Mouse (Mus musculus): ENCODE results near the gene Drosha.
"Not testable (repeated sequence)": the region's sequence is repeated elsewhere in the genome, so short reads cannot be mapped to it uniquely, and the experiment has no call there.

Gene Drosha

DNA sequence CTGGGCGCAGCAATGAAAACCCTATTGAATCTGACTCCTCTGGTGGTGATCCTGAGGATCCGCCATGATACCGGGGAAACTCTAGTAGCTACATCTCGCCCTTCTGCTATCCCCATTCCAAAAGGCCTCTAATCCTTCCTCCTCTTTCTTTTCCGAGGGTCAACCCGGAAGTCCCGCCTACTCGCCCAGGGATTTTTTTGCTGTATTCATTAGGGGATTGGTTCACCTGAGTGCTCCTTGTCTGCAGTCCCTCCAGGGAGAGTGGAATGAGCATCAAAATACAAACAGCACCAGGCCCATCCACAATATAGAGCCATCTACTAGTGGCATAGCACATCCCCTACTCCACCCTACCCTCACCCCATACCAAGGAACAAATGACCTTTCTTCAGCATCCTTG, 62.6 kb downstream of the Drosha start:
- no peak for DNase-seq

DNA sequence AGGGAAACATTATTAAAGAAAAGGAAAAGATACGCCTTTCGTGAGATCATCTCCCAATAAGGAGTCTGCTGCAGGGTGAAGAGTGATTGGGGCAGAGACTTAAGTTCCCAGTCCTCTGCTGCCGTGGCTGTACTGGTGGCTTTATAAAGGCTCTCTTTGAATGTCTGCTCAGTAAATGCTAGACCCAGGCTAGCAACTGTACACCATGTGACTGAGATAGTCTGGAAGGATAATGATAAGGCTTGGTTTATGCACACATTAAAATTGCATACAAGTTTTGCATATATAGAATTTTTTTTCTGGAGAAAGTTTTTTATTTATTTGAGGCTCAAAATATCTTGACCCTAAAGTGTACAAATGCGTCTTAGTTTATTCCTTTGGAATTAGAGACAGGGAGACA, 63.7 kb downstream of the Drosha start:
- no peak for DNase-seq

GRCm38 (mm10) chr15:12889909-12890308, 65.3 kb downstream of the Drosha start:
- no peak for DNase-seq

DNA sequence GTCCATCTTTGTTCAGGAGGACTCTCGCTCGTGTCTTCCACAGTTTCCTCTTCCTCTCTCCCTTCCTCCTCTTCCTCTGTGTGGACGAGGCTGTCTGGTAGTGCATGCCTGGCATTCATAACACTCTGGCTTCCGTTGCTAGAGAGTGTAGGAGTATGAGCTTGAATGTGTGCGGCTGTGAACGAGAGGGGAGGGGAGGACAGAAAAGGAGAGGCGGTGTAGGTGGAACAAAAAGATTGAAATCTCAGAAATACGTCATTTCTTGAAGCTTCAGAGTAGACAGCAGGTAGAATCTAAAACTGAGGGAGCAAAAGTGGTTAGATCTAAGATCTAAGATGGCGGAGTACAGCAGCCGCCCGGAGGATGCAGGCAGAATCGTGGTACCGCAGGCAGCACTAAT, 70.8 kb downstream of the Drosha start:
- DNase-seq = no peak

DNA sequence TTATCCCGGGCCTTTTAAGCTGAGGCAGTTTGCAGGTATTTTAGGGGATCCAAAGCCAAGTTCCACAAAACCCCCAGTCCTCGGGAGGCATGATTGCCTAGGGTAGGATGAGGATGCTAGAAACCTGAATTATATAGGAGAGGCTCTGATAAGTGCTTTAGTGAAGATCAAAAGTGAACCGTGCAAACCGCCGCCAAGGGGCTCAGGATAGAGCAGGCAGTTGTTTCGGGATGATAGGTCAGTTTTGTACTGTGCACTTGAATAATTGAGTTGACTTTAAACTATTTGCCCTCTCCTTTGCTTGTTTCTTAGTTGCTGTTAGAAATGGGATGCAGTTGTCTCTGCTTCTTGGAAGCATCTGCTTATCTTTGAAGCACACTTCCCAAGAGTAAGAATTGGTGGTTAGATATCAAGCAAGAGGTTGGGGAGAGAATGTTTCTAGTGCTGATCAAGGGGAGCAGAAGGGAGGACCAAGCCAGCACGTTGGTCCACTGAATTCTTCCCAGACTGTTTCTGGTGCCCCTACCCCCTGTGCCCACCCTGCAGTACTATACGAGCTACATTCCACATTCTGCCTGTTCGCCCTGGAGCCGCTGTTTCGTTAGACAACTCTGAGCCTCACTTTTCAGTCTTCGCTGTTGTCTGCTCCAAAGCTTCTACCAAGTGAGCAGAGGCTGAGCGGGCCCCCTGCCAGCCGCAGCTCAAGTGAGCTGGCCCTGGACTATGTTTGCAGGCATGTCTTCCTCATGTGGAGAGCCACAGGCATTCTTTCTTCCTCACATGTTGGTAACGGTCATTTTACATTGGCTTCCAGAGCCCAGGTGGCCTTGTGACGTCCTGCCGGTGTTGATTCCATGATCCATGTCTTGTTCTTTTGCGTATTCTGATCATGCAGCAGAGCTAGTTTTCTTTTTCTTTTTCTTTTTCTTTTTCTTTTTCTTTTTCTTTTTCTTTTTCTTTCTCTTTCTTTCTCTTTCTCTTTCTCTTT, 71.7 kb downstream of the Drosha start:
- no peak for DNase-seq

DNA sequence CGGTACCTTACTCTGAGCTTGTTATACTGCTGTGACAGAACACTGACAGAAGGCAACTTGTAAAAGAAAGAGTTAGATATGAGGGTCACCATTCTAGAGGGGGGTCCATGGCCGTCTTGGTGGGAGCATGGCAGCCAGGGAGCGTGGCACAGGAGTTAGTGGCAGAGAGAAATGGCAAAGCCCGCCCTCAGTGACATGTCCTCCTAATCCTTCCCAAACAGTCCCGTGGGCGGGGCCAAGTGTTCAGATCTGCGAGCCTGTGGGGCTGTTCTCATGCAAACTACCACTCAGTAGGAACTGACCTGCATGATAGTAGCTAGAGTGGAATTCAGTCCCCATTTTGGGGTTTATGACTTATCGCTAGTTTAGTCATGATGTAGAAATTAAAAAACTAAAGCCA, 73.2 kb downstream of the Drosha start:
- no peak for DNase-seq

- DNase-seq = no peak
Observed at GRCm38 (mm10) chr15:12900428-12901196, 76.0 kb downstream of the Drosha start.

GRCm38 (mm10) chr15:12901197-12901570, 76.6 kb downstream of the Drosha start:
- no peak for DNase-seq

DNA sequence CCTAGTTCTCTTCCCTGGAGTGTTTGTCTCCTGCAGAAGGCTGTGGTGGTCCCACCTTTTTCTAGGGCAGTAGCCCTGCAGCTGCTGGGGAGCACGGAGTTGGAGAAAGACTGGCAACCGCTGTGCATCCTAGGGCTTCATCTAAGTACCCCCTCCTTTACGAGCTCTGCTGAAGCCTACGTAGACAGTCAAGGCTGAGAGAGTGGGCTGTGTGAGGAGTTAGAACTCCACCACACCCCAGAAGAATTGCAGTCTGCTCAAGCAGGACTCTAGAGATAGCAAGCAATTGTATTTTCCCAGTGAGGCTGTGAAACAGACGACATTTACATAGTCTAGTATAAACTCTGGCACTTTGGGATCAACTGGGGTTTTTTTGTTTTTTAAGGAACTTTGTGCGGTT, 79.8 kb downstream of the Drosha start:
- no peak for DNase-seq

DNA sequence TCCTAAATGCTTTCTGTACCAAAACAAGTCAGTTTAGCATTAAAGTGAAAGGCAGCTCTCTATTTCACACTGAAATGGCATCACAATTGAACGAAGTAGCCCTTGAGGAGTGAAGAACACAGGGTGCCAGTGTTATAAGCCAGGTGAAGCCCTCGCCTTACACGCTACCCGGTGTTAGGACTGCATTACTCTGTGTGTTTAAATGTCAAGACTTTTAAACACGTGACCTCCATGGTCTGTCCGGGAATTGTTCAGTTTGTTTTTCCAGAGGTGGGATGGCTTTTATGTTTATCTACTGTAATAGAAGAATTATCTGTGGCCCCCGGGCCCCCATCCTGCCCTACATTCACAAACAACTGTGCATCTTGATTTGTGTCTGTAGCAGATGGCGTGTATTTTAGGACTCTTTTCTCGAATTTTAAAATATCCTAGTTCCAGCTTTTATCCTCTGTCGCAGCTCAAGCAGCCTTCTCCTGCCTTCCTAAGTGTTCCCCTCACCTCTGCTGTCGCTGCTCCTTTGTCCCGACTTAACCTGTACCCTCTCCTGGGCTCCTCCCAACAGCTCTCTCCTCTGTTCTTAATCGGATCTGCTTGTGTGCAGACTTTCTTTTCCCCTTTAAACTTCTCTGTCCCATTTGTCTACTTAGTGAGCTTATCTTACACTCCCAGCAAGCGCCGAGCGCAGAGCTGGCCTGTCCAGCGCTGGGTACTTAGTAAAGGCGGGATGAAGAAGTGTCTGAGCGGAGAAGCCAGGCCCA, 83.5 kb downstream of the Drosha start:
- DNase-seq = no peak

DNA sequence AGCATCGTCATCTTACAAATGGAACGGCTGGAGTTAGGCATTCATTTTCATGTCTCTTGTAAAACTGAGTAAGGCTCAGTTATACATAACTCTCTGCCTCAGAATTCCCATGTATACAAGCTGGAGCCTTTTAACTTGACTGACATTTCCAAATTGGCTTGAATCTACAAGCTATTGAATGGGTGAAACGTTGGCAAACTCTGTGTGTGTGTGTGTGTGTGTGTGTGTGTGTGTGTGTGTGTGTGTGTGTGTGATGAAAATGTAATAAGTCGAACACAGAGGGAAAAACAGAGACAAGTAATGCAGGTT, 84.1 kb downstream of the Drosha start:
- DNase-seq = no peak

- no peak for DNase-seq
Observed at GRCm38 (mm10) chr15:12909171-12909570, 84.6 kb downstream of the Drosha start.

DNA sequence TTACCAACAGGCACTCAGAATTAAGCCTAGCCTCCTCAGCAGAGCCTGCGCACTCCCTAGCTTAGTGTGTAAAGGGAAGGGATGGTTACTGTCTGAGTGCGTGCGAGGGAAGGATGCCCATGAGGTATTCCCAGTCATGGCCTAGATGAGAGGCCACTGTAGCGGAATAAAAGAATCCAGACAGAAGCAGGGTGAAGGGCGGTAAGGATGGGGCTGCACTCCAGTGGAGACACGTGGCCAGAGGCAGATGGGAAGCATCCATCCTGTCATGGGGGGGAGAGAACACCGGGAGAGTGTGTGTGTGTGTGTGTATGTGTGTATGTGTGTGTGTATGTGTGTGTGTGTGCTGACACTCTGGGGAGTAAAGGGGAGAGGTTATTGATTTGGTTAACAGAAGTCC, 86.5 kb downstream of the Drosha start:
- no peak for DNase-seq

DNA sequence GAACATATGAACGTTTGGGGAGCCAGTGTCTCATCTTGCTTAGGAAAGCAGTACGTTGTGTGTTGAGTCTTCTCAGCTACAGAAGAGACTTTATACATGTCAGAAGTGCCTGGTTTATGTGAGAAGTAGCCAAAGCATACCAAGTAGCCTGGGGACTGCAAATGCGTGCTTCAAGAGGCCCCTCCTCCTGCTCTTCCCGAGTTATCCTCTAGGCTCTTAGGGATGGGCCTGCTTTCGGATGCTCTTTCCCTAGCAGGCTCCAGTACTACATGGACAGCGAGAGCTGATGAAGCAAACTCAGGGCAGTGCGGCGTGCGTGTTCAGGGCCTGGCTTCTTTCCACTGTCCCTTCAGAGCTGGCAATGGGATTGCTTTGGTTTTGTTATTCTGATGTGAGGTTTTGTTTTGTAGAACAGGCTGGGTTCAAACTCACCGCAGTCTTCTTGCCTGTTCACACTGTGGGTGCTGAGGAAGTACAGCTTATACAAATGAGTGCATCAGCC, 91.8 kb downstream of the Drosha start:
- DNase-seq = no peak

DNA sequence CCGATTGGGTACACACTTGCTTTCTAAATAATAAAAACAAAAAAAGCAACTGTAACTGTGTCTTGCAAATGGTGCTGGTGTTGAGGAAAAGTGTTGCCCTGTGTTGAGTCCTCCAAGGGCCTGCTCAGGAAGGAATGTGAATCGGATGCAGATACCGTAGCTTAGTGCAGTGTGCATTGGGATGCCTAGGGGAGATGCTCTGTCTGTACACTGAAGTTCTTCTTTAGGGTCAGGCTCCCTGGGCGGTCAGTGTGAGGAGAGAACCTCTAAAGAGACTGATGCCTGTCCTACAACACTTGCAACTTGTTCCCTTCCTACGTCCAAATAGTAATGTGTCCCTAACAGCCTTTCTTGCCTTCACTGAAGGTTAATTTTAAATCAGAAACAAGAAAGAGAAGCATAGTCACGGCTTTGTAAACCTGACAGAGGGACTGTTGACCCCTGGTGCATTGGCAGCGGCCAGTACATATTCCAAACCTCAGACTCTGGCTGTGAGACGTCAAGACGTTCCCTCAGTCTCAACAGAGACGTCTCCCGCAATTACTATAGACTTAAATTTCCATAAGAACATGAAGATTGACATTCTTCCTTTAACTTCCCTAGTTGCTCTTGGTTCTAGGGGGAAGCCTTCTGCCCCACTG, 94.8 kb downstream of the Drosha start:
- DNase-seq = peak; percentile 66

- DNase-seq = peak; percentile 52
Observed at GRCm38 (mm10) chr15:12919967-12920870, 95.6 kb downstream of the Drosha start.

- DNase-seq = no peak
Observed at GRCm38 (mm10) chr15:12921901-12922300, 97.3 kb downstream of the Drosha start.

DNA sequence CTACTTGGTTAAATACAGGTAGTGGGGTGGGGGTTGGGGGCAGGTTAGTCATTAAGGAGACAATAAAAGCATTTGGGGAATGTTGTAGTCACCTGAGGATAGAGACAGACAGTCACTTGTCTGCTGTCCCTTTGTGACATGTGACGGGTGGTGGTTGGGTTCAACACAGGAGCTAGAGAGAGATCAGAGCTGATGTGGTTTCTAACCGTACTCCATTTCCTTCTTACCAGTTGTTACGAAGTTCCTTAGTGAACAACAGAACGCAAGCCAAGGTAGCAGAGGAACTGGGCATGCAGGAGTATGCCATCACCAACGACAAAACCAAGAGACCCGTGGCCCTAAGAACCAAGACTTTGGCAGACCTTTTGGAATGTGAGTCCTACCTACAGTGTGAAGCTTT, 99.2 kb downstream of the Drosha start:
- DNase-seq = no peak

- DNase-seq = no peak
Observed at GRCm38 (mm10) chr15:12931481-12931880, 106.9 kb downstream of the Drosha start.

GRCm38 (mm10) chr15:12936217-12936732, 111.7 kb downstream of the Drosha start:
- DNase-seq = no peak

DNA sequence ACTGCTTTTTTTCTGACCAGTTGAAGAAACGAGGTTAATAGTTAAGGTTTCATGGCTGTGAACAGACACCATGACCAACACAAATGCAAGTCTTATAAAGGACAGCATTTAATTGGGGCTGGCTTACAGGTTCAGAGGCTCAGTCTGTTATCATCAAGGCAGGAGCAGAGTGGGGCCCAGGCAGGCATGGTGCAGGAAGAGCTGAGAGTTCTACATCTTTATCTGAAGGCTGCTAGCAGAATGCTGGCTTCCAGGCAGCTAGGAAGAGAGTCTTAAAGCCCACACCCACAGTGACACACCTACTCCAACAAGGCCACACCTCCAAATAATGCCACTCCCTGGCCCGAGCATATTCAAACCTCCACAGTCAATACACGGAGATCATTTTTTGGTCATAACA, 112.7 kb downstream of the Drosha start:
- DNase-seq = not testable (repeated sequence)
